Mouse (Mus musculus) cerebellum, adult 18-20 months (tissue): ENCODE measurements around the gene Ndufs5.

Experiments used
- DNase-seq, 2 experiments: peaks; one replicate each; pipeline ENCODE4 v3.0.0; 2021

Ndufs5 gene

DNA sequence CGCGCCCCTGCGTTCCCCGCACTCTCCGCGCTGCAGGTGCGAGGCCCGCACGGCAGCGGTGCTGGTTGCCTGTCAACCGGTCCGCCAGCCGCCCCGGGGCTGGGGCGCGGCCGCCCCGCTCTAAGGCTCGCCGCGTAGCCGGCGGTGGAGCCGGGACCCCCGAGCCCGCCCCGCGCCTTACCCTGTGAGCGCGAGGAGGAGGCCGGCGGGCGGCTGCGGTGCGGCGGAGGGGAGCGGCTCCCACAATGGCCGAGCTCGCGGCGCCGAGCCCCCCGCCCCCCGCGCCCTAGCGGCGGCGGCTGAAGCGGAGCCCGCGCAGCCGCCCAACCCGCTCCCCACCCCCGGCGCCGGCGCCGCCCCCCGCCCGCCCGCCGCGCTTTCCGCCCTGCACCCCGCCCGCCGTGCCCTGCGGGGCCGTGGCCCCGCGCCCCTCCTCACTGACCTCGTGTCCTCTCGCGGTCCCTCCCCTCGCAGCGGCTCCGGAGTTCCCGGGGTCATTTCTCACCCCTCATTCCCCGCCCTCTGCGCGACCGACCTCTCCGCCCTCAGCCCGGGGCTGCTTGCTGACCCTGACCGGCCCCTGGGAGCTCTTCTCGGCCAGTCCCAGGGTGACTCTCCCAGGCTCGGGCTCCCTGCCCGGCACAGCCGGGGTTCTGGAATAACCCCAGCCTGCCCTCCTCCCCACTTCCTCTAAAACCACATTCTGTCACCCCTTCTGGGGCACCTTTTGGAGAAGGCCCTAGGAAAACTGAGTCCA, 30.8 kb downstream of the Ndufs5 start:
- DNase-seq: peak; percentile 58 to 78

DNA sequence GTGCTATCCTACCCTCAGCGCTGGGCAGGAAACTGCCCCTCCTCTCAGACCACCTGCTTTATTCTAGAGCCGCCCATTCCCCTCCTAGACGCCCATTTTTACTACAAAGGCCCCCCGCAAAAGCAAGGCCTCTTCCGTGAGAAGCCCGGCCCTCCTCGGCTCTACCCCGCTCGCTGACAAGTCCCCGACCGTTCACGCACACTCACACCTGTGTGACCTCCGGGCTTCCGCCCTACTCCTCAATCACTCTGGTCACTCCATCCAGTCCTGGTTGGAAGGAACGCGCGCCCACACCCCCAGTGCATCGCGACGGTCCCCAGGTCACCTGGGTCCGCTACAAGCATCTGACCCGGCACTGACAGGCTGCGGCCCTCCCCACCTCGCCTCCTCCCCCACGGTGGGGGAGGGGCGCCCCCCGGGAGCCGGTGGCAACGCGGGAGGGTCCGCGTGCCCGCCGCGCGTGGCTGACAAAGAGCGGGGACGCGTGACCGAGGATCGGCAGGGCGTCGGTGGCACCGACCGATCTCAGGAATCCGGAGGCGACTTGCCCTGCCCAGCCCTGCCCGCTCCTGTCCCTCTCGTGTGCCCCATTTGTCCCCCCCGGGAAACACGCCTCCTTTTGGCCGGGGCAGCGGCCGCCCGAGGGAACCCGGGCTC, 31.5 kb downstream of the Ndufs5 start:
- DNase-seq: peak; percentile 59 to 70

DNA sequence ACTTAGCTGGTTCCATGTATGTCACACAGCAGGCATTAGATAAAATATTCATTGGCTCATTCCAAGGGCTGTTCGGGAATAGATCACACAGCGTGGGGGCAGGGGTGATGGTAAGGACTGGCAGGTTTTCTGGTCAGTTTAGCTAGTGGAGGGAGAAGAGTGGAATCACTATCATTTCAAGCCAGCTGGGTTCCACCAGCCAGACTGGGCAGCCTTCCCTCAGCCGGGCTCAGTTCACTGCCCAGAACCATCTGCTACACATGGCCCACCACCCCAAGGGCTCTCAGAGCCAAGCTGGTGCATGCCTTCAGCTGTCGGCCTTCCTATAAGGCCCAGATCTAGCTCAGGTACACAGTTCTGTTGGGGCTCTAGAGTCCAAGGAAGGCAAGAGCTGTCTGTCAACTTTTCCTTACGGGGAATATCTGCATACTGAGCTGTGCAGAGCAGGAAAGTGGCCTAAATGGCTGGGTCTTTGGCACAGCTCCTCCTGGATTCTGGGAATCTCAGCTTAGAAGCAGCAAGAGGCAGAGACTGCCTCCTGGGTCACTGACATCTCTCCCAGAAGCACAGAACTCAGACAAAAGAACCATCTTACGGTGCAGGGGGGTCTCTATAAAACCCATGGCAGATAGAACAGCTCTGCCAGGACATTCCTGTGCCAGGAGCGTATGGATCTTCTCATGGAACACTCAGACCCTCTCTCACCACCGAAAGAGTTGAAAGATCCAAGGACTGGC, 32.3 kb downstream of the Ndufs5 start:
- peak; percentile 84 to 89 for DNase-seq

DNA sequence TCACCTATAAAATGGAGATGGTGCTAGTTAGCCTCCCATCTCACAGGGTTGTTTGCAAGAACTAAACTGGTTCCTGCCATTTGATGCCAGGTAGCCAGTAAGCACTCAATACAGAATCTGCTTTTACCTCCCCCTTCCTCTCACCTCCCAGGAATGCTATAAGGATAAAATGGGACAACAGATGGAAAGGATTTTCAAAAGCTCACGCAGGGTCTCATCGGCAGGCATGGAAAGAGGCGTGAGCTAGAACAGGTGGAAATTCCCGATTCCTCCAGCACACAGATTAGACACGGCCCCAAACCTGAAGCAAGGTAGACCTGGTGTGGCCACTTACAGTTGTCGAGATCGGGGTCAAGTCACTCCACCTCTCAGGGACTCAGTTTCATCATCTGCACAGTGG, 33.0 kb downstream of the Ndufs5 start:
- DNase-seq: no peak

DNA sequence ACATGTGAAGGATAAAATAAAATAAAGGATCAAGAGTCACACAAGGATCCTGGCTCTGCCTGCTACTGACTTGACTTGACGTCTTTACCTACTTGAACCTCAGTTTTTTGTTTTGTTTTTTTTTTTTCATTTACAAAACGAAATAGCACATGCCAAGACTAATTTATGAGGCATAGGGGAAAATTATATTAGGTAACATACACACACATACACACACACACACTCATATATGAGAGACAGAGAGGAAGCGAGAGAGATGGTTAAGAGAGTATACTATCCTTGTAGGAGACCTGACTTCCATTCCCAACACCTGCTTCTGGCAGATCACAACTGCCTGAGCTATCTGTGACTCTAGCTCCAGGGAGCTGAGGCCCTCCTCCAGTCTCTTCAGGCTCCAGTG, 33.7 kb downstream of the Ndufs5 start, which contains the start of gene Macf1:
Macf1 (minus strand) TSS at position 101 of the 400 bp plus-strand sequence.
- DNase-seq: no peak

DNA sequence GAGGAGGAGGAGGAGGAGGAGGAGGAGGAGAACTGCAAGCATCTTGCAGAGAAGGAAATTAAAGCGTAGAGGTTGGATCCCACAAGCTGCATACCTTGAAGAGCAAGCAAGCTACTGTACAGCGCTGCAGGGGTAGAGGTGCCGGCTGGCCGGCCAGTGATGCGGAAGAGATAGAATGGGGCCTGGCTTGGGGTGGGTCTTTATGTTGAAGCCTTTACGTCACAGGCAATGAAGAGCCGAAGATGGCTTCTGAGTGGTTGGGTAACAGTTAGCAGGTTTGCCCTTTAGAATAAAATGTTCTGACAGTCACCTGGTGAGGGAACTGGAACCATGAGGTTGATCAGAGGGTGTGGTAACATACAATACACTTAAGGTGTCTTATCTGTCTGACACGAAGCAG, 35.7 kb downstream of the Ndufs5 start:
- peak; percentile 39 to 48 for DNase-seq

DNA sequence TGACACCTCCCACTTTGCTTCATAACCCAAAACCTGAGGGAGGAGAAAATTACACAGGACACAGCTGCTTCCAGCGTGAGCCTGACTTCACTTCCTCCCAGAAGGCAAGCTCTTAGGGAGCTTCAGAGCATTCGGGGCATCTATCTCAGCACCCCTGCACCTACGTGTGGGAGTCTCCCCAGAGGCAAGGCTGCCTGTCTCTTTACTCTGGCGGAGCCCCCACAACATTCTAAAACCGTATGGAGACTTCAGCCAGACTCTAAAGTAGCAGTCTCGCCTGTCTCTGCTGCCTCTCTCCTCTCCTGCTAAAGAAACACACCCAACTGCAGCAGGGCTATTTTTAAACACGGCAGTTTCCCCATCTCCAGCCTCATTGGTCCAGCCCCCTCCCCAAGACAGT, 37.0 kb downstream of the Ndufs5 start:
- DNase-seq: no peak

DNA sequence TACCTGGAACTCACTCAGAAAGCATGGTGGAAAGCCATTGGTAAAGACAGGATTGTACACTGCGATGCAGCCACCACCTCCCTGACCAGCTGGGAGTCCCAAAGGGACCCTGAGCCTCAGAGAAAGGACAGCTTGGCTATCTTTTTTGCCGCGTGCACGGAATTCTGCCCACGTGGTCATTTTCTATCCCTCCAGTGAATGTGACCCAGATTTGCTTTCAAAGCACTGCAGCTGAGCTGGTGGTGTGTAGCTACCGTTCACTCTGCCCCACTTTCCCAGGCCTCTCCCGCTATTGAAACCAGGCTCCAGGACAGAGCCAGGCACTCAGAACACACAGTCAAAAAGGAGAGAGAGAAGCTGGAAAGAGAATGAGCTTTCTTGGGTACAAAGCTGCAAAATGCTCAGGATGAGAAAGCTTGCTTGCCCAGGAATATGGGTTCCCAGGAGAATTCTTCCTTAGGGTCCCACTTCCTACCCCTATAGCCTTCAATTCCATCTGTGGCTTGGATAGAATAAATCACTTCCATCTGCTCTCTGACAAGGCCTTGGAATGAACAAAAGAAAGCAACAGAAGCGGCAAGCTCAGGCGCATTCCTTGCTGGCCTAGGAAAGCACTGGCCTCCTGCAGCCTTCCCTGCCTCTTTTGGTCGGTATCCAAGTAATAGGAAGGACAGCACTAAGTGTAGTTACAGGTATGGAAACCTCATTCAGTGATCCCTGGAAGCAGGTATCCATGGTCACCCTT, 40.8 kb downstream of the Ndufs5 start:
- DNase-seq: peak; percentile 62 to 68

DNA sequence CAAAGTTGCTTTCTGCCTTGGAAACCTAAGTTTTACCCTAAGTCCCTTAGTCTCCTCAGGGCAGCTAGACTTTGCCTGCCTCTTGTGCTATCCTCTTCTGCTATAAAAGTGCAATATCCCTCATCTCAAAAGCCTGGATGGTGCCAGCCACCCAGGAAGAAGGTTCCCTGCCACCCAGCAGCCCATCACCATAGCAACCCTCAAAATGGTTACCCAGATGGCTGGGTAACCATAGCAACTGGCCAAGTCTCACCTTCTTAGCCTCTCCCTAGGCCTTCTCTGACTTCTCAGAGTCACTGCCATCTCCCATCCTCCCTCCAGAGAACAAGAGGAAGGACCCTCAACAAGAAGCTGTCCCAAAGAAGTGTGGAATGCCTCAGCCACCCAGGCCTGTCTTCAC, 47.4 kb downstream of the Ndufs5 start:
- DNase-seq: no peak

DNA sequence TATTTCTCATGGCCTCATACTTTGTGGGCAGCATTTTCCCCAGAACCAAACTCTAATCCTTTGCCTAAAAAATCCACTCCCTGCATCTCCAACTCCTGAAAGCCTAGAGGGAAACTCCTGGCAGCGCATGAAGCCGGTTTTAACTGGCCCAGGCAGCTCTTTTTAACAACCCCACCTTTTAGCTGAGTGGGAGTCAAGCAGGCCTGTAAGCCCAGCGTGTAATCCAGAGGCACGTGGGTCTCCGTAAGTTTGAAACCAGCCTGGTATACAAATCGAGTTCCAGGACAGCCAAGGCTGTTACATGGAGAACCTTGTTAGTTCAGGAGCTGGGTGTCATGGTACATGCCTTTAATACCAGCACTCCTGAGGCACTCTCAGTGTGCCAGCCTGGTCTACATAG, 48.3 kb downstream of the Ndufs5 start:
- no peak for DNase-seq

DNA sequence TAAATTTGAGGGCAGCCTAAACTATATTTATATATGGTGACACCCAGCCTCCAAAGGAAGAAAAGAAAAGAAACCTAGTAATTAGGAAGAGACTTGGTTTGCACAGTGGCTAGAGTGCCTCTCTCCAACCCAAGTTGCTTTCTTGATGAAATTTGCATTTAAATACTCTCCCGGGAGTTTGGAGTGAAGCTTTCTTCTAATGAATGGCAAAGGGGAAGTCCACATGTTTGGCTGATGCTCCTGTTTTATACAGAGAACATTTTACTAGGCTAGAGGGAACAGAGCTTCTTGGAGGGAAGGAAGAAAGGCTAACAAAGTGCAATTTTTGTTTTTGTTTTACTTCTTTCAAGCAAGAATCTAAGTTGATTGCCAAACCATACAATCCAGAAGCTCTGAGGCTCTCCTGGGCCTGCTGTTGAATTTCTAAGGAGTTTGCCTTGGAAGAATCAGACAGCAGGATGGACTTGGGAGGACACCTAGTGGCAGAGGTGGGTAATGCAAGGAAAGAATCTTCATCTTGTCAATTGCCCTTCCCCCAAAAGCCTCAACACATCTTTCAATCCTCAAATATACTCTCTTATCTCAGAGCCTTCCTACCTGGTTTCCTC, 50.6 kb downstream of the Ndufs5 start:
- DNase-seq: peak; percentile 81 to 90

DNA sequence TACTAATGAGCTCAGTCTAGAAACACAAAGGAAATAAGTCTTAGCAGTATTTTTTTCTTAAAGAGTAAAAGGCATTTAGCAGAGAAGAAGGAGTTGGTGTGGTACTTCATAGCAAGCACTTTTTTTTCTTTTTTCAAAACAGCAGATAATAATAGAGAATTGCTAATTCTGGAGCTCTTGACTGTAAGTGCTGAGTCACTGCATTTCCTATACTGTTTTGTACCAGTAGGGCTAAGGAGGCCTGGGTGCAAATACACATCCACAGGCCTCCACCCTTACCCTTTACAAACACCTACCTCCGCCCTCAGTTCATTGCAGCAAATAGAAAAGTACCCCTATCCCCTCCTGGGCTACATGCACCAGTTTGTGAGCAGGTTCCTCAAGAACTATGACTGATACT, 51.5 kb downstream of the Ndufs5 start:
- no peak for DNase-seq

DNA sequence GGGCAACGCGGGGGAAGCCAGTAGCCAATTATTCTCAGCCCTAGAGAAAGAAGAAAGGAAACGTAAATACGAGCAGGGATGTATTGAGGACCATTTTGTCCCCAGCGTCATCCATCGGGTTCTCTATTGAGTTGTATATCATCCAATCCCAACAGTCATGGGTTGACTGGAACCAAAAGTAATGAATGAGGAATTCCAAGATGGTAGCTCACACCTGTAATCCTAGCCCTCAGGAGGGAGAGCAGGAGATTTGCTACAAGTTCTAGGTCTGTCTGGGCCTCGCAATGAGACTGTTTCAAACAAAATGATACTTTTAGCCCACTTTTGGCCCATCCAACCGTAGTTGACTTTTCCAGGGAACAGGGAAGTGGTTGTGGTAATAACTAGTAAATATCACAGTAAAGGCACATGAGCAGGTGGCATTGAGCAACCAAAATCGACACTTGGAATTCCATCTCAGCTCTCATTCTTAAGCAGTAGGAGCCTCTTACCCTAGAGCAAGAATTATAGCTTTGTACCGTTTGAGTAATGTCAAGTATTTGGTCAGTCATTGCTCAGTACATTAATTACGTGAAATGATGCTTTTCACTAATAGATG, 52.2 kb downstream of the Ndufs5 start:
- DNase-seq: no peak

DNA sequence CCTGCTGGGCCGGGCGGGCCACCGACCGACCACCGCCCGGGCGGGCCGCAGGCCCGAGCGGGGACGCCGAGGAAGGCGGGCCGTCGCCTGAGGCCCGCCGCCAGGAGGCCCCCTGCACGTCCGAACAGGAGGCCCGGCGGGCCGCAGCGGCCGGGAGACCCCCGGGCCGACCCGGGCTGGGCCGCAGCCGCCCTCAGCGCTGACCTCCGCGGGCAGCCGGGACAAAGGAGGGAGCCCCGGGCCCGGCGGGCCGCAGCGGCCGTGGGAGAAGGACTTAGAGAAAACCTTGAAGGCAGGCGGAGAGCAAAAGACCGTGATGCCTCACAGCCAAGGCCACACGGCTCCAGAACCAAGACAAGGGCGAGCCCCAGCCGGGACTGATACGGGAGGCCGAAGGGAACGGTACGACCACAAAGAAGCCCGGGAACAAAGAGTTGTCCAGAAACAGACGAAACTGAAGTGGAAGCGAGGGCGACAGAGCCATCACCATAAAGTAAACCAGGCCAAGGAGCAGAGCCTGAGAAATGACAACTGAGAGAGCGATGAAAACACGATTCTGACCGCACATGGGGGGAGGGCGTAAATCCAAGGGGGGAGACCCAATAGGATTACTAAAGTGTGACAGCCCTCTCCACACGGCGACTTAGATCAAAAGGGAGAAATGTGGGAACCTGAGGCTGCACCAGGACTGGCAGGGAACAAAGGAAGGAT, 52.9 kb downstream of the Ndufs5 start:
- no peak for DNase-seq

DNA sequence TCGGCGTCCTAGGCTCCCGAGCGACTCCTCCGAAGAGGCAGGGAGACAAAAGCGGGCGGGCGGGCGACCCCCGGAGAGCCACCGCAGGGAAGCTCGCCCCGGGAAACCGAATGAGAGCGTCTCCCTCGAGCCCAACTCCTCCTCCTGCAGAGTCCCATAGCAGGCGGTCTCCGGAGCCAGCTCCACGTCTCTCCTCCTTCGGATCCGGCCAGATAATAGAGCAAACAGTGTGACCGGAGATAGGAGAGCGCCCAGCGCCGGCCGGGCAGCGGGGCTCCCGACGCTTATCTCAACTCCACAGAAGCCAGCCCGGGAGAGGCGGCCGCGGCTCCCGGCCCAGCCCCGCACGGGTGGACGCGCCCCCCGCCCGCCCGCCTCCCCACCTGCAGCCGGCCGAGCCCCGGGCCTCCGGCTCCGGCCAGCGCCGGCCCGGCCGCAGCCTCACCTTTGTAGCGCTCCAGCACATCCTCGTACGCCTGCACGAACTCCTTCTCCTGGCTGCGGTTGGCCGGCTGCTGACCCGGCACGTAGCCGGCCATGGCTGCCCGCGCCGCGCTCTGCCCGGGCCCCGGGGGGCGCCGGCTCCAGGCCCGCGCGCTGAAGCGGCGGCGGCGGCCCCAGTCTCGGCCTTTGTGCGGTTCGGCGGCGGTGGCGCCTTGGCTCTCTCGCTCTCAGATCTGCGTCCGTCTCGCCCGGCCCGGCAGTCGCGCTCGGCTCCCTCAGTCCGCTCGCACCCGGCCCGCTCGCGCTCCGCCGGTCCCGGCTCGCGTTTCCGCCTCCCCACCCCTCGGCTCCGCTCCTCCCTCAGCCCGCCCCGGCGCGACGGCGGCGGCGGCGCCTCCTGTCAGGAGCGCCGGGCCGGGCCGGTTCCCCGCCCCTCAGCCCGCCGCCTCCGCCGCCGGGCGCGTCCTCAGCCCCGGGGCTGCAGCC, 53.7 kb downstream of the Ndufs5 start:
- DNase-seq: peak; percentile 76 to 80

DNA sequence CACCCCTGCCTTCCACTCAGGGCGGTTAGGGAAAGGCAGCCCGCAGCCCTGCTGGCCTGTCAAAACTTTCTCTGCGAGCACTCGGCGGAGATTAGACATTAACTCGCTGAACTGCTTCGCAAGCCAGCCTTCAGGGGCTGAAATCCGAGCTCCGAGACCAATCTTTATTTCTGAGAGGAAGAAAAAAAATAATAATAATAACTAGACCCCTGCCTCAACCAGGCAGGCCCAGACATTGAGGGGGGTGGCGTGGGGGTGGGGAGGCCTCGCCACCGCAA, 54.4 kb downstream of the Ndufs5 start:
- no peak for DNase-seq

DNA sequence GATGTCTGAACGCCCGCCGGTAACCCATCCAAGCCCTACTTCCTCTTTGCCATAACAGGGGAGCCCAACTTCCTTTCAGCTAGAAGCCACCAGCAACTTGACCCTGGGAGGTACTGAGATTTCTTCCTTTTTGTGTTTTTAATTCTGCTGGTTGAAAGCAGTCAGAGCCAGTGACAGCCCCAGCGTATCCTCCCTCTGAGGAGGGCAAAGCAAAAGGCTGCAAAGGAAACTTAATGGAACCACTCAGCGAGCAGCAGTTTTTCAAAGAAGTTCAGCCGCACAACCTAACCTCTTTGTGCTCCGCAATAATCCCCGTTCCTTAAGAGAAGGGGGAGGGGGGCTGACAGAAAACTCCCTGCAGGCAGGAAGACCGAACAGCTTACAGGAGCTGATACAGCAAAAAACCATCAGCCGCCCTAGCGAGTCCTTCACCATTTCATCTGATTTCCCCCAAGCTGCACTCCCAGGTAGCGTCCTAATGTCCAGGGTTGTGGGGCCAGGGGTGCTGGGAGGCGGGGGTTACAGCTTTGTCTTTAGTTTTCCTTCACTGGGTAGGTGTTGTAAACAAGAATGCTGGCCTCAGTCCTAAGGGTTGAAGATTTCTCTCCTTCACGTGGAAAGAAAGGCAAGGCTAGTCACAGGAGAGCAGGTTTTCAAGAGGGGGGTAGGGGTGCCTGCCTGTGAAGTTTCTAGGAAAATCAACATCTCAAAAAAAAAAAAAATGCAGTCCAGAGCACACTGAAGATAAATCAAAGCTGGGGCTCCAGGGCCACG, 54.9 kb downstream of the Ndufs5 start:
- DNase-seq: no peak
